Mouse (Mus musculus) MEL (cell line): ENCODE results near the gene 9430038I01Rik.

Experiments used
- CTCF ChIP-seq, 3 experiments: IDR thresholded peaks in 2 of 3; conservative IDR thresholded peaks in 1 of 3; 2 replicates each; pipeline ENCODE4 v1.5.1; 2011 to 2012; ENCODE audit warnings: low read length in 3 of 3, low read depth in 2 of 3, mild to moderate bottlenecking in 2 of 3, improper control_type of control experiment in 1 of 3, inconsistent platforms in 1 of 3, mixed read lengths in 1 of 3, moderate library complexity in 1 of 3; ENCODE audit not compliant: control insufficient read depth in 1 of 3, insufficient read depth in 1 of 3, poor library complexity in 1 of 3, severe bottlenecking in 1 of 3
- EP300 ChIP-seq, 2 experiments: IDR thresholded peaks; 2 replicates each; pipeline ENCODE4 v1.6.1; 2011; ENCODE audit warnings: improper control_type of control experiment in 2 of 2, low read length in 2 of 2, low read depth in 1 of 2, mild to moderate bottlenecking in 1 of 2
- GATA1 ChIP-seq: IDR thresholded peaks from 2 replicates; pipeline ENCODE4 v1.6.1; 2011; ENCODE audit warnings: low read depth, low read length, improper control_type of control experiment
- MEF2A ChIP-seq: IDR thresholded peaks from 2 replicates; pipeline ENCODE4 v1.6.1; 2014; ENCODE audit warnings: low read depth, mild to moderate bottlenecking, inconsistent platforms, low read length, improper control_type of control experiment; ENCODE audit not compliant: poor library complexity, insufficient replicate concordance, severe bottlenecking; ENCODE audit errors: extremely low read depth
- MYC ChIP-seq: IDR thresholded peaks from 2 replicates; pipeline ENCODE4 v1.6.1; 2011; ENCODE audit warnings: low read depth, mild to moderate bottlenecking, low read length, improper control_type of control experiment, moderate library complexity
- POLR2A ChIP-seq, 2 experiments: IDR thresholded peaks; 2 replicates each; pipeline ENCODE4 v1.6.1; 2011 to 2012; ENCODE audit warnings: low read length in 2 of 2, mild to moderate bottlenecking in 2 of 2, control low read depth in 1 of 2, improper control_type of control experiment in 1 of 2, low read depth in 1 of 2, moderate library complexity in 1 of 2; ENCODE audit not compliant: control insufficient read depth in 1 of 2, insufficient read depth in 1 of 2, poor library complexity in 1 of 2
- POLR2AphosphoS2 ChIP-seq: IDR thresholded peaks from 2 replicates; pipeline ENCODE4 v1.6.1; 2011; ENCODE audit warnings: low read length, improper control_type of control experiment
- SIN3A ChIP-seq: IDR thresholded peaks from 2 replicates; pipeline ENCODE4 v1.6.1; 2012; ENCODE audit warnings: low read length, improper control_type of control experiment, inconsistent platforms
- TBP ChIP-seq: IDR thresholded peaks from 2 replicates; pipeline ENCODE4 v1.8.0; 2011; ENCODE audit warnings: low read depth, low read length, improper control_type of control experiment
- ZNF384 ChIP-seq: IDR thresholded peaks from 2 replicates; pipeline ENCODE4 v1.6.1; 2012; ENCODE audit warnings: low read depth, mild to moderate bottlenecking, inconsistent platforms, low read length, improper control_type of control experiment

- no peak for TF ChIP-seq CTCF (IDR thresholded peaks at IDR 0.05 in 2 of 3, conservative IDR thresholded peaks at IDR 0.05 in 1 of 3; ENCODE audit: control insufficient read depth in 1 of 3, insufficient read depth in 1 of 3, low read depth in 2 of 3, low read length in 3 of 3, poor library complexity in 1 of 3, severe bottlenecking in 1 of 3)
- no peak for TF ChIP-seq MEF2A
- no peak for TF ChIP-seq POLR2AphosphoS2
- no peak for TF ChIP-seq ZNF384
- TF ChIP-seq TBP: no peak
- no peak for TF ChIP-seq MYC
- no peak for TF ChIP-seq SIN3A
- TF ChIP-seq GATA1: no peak
- TF ChIP-seq POLR2A (IDR thresholded peaks at IDR 0.05; ENCODE audit: control insufficient read depth in 1 of 2, insufficient read depth in 1 of 2, low read depth in 1 of 2, low read length in 2 of 2, poor library complexity in 1 of 2): no peak
- TF ChIP-seq EP300 (IDR thresholded peaks at IDR 0.05; ENCODE audit: low read depth in 1 of 2, low read length in 2 of 2): no peak
Observed at GRCm38 (mm10) chr7:137414710-137415109, 4.1 kb upstream of the 9430038I01Rik start.
